Mouse (Mus musculus) adrenal gland, adult 18-20 months (tissue): ENCODE data around the gene Lrig1. TPM values are rescaled to one million over a fixed set of nuclear protein-coding genes. Genes with fewer than 3 reads are reported as not detected.

ENCODE experiments used
- DNase-seq, 2 experiments: peaks; one replicate each; pipeline ENCODE4 v3.0.0; 2021 to 2022; ENCODE audit warnings: low spot score in 2 of 2
- total RNA-seq, 2 experiments: library from RNA; stranded (reverse); gene quantifications; 1 replicate in 1 of 2; 2 replicates in 1 of 2; pipeline ENCODE4 v1.2.3; 2021

The Lrig1 gene
- total RNA-seq, 2 experiments from 2014 or later = 9.6 to 14.1 TPM

DNA sequence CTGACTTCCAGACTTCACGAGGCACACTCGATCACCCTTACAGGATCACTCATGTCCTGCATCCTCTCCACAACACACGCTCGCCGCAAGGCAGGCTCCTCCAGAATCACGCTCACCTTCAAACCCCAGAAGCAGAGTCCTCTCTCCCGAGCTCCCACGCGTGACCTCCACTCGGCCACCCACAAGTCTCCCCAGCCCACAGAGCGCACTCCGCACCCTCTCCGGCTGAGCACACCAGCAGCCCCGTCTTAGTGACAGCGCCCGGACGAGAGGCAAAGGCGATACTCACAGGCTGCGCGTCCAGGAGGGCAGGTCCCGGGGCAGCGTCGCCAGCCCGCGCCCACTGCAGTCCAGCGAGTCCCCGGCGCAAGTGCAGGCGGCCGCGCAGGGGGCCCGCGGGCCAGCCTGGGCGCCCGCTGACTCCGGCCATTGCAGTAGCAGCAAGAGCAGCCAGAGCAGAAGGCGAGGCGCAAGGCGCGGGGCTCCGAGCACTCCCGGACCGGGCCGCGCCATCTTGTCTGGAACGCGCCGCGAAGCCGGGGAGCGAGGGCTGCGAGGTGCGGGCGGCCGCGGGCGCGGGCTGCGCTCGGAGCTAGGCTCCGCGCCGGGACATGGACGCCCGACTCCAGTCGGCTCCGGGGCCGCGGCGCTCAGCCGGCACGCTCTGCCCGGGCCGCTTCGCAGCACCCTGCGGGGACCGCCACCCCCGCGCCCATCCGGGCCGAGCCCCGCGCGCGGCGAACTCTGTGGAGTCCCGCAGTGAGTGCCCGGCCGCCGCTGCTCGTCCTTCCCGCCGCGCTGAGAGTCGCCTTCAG is 578 bp downstream of the Lrig1 start:
- peak in 1 of 2 experiments; percentile 51 for DNase-seq

DNA sequence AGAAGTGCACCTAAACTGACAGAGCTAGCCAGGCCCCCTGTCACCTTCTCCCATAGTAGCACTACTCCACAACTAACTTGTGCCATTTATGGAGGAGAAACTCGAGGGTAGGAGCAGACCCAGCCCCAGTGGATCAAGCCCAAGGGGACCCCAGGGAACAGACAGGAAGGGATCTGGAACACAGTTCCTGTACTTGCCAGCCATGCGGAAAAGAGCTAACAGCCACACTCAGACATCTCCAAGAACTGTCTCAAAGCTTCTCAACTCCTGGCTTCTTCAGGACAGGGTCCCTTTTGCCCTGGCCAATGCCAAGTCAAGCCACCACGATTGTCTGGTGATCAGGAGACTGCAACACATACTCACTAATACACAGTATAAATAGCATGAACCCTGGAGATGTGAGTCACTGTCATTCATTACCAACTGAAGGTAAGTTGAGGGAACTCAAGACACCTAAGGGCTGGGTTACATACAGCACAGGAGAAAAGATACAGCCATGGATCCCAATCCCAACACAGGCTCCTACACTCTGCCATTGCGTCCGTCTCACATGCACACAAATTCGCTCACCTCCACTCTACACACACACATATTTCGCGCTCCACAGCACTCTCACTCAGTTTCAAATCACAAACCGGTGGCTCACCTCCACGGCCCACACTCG is 1.3 kb downstream of the Lrig1 start:
- no peak for DNase-seq

DNA sequence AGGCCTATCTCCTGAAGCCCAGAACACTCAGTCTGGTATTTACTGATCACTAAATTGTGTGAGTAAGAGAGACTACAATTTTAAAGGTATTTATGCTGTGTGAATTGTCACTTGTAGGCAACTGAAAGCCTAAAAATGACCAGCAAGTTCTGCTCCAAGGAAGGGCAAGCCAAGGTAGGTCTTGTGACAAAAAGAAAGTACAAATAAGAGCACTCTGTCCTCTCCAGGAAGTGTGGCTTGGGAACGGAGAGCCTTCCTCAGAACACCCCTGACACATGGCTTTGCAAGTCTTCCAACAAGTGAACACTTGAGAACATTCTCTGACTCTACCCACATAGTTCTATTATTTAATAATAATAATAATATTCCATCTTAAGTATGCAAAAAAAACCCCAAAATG is 2.5 kb downstream of the Lrig1 start:
- no peak for DNase-seq

DNA sequence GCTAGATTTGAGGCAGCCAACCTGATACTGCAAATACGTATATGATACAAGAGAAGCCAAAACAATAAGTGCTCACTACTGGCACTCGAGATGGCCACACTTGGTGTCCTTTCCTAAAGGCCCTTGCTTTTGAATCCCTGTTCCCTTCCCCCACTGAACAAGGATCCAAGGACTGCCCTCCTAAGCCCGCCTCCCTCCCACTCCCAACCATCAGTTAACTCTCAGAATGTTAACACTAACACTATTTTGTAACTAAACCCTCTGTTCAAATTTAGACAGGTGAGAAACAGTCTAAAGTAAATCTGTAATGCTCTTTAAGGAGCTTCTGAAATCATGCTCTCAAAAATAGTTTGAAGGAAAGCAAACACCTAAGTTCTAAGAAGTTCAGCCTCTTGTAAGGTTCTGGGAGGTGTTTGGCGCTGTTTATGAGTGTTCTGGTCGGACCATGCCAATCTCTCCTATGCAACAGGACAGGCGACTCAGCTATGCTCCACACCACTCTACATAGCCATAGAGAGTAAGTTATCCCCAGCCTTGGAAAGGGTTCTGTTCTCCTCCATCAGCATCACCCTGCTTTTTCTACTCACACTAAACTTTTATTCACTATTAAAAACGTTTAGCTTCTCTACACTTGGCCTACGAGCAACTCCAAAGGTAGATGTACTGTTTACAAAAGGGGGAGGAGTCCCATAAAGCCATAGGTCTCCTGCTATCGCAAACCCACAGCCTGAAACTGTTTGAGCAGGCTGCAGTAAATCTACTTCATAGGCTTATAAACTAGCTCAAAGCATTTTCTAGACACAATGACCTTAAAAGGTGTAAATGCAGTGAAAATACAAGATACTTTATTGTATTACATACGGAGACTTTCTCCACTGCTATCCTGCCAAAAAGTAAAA is 3.5 kb downstream of the Lrig1 start:
- DNase-seq = no peak

DNA sequence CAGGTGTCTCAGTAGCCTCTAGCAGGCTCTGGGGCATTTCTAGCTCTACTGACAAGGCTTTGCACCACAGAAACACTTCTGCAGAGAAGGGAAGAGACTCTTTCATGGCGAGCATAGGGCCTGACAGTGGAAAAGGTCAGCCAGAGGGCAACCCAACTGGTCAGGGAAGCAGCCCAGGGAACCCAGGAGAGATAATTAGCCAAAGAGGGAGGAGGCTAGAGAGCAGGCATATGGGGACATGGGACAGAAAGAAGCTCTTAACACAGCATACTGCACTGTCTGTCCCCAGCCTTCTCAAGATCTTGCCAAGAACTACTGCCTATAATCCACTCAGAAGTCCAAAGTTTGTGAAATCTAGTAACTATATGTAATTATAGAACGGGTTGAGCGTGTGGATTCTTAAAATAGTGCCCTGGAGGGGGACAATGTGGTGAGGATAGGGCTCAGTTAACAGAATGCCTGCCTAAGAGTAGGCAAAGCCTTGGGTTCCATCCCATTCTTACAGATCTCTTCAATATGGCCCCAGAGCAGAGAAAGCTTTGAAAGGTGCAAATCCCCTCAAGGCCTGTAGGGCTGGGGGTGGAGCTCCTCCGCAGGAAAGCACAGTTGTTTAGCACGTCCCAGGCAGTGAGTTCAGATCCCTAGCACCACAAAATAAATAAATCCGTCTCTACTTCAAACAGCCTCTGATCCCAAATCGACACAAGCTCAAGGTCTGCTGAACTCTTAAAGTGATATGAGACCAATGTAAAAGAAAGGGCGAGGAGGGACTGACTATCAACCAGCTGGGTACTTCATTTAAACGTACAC is 4.6 kb downstream of the Lrig1 start:
- no peak for DNase-seq

DNA sequence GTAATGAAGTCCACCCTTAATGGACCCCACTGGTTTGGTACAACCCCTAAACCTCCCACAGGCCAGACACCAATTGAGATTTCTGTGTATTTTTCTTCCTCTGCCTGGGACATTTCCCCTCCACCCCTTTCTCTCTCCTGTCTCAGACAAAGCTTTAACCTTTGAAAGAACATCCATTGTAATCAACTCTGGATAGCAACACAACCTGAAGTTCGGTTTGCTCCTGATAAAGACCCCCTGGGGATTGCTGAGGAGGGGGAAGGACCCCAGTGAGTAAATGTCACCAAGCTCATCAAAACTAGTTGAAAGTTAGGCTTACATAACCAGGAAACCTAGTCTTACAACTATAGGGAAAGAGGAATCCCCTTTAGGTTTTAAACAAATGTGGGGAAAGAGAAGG is 5.5 kb downstream of the Lrig1 start:
- DNase-seq = no peak

DNA sequence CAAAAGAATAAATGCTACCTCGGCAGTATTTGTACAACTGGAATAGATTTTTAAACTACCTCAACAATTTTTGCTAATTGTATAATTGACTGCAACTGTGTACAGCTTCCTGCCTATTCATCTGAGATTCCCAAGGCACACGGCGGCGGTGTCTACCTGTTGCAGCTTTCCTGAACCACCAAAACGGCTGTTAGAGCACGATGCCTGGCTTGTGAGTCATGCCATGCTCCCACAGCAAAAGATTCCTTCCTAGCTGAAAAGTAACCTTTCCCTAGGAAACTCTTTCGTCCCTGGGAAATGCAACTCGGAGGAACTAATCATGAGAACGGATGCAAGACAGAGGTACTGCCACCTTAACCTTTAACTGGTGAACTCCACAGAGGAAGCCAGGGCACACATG is 6.9 kb downstream of the Lrig1 start:
- no peak for DNase-seq

DNA sequence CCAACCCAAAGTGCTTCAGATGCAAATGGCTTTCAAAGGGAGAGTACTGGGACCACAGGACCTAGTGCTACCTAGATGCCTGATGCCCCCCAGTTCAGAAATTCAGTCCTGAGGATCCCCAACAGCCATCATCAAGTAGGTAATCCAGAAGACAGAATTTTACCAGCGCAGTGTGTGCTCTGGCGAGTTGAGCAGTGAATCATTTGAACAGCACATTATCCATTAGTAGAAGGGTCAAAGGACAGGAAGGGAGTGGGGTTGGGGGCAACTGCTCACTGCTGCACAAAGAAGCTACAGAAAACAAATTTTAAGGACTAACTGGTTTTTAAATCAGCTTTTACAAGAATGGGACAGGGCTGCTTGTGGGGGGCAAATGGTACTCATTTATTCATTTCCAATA is 8.0 kb downstream of the Lrig1 start:
- DNase-seq = no peak

DNA sequence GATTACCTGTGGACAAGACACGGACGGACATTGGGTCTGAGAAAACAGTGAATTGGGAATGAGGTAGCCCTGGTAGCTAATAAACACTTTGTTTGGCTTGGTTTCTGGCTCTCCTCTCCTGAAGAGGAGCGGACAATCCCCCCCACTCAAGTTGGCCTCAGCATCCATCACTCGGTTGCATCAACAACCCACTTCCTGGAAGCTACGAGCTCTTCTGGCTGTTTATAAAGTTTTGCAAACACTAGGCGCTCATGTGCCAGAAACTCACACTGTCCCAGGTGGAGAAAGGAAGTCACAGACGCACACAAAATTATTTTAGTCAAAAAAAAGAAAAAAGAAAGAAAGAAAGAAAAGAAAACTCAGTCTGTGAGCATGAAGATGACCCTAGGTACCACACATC is 9.7 kb downstream of the Lrig1 start:
- DNase-seq = no peak

DNA sequence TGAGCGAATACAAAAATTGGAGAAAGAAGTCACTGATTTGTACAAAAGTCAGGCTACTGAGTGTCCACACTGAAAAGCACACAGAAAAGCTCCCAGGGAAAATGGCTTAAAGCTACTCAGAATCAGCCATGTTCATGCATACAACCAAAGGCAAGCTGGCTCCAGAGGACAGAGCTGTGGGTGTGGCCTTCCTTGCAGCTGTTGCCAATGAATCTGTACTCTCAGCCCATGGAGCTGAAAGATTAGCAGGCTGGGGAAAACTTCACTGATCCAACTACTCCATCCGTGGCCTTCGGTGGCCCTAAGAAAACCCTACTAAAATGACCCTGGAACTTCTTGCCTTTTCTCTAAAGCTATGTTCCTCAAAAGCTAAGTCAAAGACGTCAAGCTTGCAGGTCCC is 11.2 kb downstream of the Lrig1 start:
- no peak for DNase-seq

DNA sequence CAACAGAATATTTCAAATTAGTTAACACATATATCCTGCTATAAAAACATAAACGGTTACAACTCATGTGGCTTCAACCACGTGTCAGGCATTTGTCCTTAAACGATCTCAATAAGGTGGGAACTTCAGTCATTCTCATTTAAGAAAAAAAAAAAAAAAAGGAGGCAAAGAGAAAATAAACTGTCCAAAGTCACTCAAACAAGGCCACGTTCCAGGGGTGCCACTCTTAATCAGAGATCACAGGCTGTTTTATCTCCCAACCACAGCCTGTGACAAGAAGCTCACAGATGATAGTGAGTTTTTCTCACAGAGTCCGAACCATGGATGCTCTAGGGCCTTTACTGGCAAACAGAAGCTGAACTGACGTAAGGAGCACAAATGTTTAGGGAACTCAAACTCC is 13.9 kb downstream of the Lrig1 start:
- no peak for DNase-seq

DNA sequence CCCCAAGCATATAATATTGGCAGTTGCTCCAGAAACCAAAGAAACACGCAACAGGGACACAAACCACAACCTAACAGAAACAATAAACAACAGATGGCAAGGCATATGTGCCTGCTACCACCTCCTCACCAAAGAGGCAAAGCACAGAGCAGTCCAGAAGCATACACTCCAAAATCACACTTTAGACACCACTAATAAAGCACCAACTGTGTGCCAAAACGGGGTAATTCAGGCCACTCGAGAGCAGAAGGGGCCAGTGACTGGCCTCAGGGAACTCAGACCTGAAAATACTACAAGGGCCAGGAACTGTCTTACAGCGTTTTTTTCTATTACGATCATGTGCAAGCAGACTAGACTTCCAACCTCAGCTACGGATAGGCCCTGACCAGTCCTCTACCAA is 14.3 kb downstream of the Lrig1 start:
- no peak for DNase-seq

DNA sequence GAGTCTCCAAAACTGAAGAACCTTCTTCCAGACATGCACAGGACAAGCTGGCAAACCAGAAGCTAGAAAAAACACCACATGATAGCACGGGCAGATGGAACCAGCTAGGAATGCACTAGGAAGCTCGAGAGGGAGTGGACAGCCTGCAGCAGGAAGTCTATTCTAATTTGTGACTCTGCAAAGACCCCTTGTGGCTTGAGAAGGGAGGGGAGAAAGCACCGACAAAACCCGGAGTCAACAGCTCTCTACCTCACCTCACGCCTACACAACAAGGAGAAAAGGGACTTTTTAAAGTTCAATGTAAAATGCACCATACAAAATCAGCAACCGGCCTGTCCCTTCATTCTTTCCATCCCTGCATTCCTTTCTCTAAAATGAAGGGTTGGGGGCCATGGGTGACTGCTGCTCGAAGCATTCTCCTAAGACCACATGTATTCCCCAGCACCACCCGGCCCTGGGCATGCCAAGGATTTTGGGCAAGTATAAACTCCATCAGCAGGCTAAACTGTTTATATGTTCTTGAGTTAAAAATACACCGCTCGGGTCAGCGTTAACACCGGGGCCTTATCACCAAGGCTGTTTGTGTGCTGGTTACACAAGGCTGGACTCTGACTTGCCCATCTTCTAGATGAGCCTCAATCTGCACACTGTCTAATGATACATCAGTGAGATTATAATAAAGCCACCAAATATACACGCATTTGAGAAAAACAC is 15.0 kb downstream of the Lrig1 start:
- DNase-seq = no peak

DNA sequence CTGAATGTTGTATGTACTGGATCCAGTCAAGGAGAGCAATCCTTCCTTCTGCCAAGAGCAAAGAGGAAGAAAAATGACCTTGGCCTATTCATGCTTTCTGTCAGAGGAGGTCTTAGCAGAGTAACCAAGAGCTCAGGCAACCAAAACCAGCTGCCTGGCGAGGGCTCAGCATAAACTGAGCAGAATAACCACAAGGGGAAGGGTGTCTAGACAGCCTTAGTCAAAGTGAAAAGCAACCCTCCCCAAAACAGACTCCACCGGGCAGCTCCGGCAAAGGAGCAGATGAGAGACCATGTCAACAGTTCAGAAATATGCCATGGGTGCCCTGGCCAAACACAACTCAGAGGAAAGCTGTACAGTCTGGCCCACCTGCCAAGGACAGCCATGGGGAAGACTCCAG is 16.3 kb downstream of the Lrig1 start:
- DNase-seq = no peak

DNA sequence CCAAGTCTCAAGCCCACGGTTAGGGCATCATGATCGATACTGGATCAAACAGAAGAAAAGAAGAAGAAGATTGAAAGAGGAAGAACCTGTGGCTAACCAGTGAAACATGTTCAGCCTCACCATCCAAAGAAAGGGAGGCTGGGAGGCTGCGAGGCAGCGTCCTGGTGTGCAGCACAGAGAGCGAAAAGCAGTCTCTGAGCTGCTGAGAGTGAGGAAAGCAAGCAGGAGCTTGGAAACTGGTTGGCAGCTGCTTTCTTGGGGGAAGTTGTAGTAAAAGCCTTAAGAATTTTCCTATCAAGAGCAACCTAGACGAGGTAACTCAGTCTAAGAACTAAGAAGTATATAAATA is 17.7 kb downstream of the Lrig1 start:
- no peak for DNase-seq

DNA sequence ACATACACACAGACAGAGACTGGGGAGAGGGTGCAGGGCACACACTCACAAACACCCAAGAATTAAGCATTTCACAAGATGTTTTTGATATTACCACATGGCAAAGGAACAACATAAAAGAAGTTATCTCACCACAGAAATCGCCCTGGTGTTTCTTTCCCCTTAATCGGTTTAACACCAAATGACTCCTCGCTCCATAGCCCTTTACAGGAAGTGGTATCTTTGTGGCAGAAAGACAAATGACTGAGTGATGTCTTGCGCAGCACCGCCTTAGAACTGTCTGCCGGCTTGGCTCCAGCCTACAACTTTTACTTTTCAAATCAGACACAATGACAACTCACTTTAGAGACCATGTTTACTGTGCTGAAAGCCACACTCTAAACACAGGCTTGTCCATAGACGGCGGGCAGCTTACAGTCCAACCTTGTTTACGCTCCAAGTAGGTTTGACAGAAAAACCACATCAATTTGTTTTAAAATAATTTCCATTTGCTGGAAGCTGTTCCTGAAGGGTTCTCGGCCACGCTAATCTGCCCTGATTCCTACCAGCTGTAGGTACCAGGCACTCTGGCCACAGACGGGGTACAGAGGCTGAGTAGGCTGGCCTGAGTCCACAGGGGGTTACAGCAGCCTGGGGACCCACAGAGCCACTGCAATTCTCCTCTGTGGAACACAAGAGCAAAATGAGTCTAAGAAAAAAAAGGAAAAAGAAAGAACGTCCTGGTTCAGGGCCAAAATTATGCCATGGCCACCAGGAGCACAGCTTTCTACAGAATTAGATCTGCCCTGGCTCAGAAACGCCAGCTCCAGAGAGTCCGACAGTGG is 18.3 kb downstream of the Lrig1 start:
- DNase-seq = no peak

DNA sequence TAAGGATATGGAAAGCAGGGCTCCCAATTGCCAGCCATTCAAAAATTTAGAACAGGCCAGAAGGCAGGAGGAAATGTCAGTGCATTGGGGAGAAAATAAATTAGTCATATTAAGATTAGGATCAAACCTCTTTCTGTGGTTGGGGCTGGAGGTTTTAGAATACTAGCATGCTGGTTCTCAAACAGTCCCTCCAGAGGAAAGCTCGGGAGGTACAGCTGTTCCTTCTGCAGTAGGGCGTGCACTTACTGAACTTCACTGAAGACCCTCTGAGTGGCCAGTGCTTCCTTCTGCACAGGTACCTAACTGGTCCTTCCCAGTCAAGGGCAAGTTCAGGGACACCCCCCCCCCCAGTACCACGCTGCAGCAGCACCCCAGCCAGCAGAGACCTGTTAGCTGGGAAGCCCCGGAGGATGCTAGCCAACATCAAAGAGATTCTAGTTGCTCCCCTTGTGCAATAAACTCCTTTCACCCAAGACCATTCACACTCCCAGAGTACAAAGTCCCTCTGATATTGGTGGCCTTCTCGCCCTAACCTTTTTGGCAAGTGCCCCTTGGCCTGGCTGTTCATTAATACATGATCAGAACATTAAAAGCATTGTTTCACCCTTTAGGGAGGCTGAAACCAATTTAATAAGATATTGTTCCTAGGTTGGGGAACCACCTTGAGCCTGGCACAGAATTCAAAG is 19.1 kb downstream of the Lrig1 start:
- DNase-seq = no peak

DNA sequence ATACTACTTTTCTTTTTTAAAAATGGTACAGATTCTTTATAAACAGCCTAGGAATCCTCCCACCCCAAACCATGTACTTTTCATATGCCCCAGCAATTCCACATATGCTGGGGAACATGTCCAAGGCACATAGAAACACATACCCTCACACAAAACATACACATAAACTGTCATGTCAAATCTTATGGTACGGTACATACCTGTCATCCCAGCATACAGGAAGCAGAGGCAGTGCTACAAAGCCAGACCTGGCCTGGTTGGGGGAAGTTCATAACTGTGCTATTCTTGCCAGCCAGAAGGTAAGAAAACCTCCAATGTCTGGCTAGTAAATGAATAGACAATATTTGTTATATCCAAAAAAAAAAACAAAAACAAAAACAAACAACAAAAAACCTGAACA is 20.7 kb downstream of the Lrig1 start:
- no peak for DNase-seq
